Mouse (Mus musculus) T-helper 2 cell (primary cell): ENCODE measurements around the gene Kcnj1.

Experiments
- in situ Hi-C: fragments of 300-600 bp; cut with MboI, MseI; formaldehyde crosslinking; loops from one replicate; pipeline ENCODE4 v1.15.1; 2025; ENCODE audit warnings: high pct_unique_total_duplicates

The Kcnj1 gene

GRCm38 (mm10) chr9:32394761-32395161 is 22.5 kb downstream of the Kcnj1 start:
- in situ Hi-C loops: loop anchor here (10.0 kb wide), 1 partner anchor 840 kb away; no protein-coding TSS in a partner anchor

- in situ Hi-C loops: loop anchor here (10.0 kb wide), 2 partner anchors 155 to 185 kb away; no protein-coding TSS in a partner anchor
These were observed 27.9 kb downstream of the Kcnj1 start for GRCm38 (mm10) chr9:32400212-32400611.

- in situ Hi-C loops: loop anchor here (10.0 kb wide), 2 partner anchors 154 to 184 kb away; no protein-coding TSS in a partner anchor
These were observed 28.4 kb downstream of the Kcnj1 start for GRCm38 (mm10) chr9:32400662-32401161.

GRCm38 (mm10) chr9:32405191-32405925 is 33.1 kb downstream of the Kcnj1 start:
- in situ Hi-C loops: loop anchor here (5.0 to 10.0 kb wide), 3 partner anchors 149 to 687 kb away; no protein-coding TSS in a partner anchor

GRCm38 (mm10) chr9:32408730-32409059 is 36.4 kb downstream of the Kcnj1 start:
- in situ Hi-C loops: loop anchor here (5.0 to 10.0 kb wide), 3 partner anchors 146 to 684 kb away; no protein-coding TSS in a partner anchor

GRCm38 (mm10) chr9:32409060-32409961 is 37.0 kb downstream of the Kcnj1 start:
- in situ Hi-C loops: loop anchor here (5.0 to 10.0 kb wide), 3 partner anchors 145 to 683 kb away; no protein-coding TSS in a partner anchor

- in situ Hi-C loops: no loop called here
These were observed 38.4 kb downstream of the Kcnj1 start for GRCm38 (mm10) chr9:32410671-32411070.

- in situ Hi-C loops: no loop called here
These were observed 39.2 kb downstream of the Kcnj1 start for GRCm38 (mm10) chr9:32411507-32411906.

GRCm38 (mm10) chr9:32412836-32413580 is 40.7 kb downstream of the Kcnj1 start:
- in situ Hi-C loops: no loop called here

GRCm38 (mm10) chr9:32414956-32415355 is 42.7 kb downstream of the Kcnj1 start:
- in situ Hi-C loops: no loop called here

GRCm38 (mm10) chr9:32415952-32416351 is 43.7 kb downstream of the Kcnj1 start:
- in situ Hi-C loops: no loop called here

- in situ Hi-C loops: no loop called here
These were observed 45.3 kb downstream of the Kcnj1 start for GRCm38 (mm10) chr9:32417466-32418116.

- in situ Hi-C loops: no loop called here
These were observed 48.4 kb downstream of the Kcnj1 start for GRCm38 (mm10) chr9:32420711-32421110.

- in situ Hi-C loops: no loop called here
These were observed 53.0 kb downstream of the Kcnj1 start for GRCm38 (mm10) chr9:32425321-32425720.

- in situ Hi-C loops: no loop called here
These were observed 58.8 kb downstream of the Kcnj1 start for GRCm38 (mm10) chr9:32431061-32431460.

GRCm38 (mm10) chr9:32434241-32435213 is 62.2 kb downstream of the Kcnj1 start:
- in situ Hi-C loops: no loop called here

GRCm38 (mm10) chr9:32443115-32443514 is 70.8 kb downstream of the Kcnj1 start:
- in situ Hi-C loops: no loop called here

GRCm38 (mm10) chr9:32443817-32444216 is 71.5 kb downstream of the Kcnj1 start:
- in situ Hi-C loops: no loop called here

GRCm38 (mm10) chr9:32444453-32445201 is 72.3 kb downstream of the Kcnj1 start:
- in situ Hi-C loops: no loop called here
